Mouse (Mus musculus) forebrain, embryonic 15.5 days (tissue): ENCODE results near the gene Spats2l. TPM values are rescaled to one million over a fixed set of nuclear protein-coding genes. Genes with fewer than 3 reads are reported as not detected.

ENCODE experiments used
- ATAC-seq: fragments of 200-750 bp; cut with Nextera tagmentation; replicated peaks from 2 replicates; pipeline ENCODE4 v1.8.0; 2017; ENCODE audit warnings: mild to moderate bottlenecking, moderate TSS enrichment, moderate library complexity
- H3K27ac ChIP-seq: fragments of 300-500 bp; sonication (generic); replicated peaks from 2 replicates; pipeline ENCODE4 v1.5.1; 2015; ENCODE audit warnings: mild to moderate bottlenecking, inconsistent platforms
- H3K27me3 ChIP-seq: fragments of 300-500 bp; sonication (generic); 2 replicates; pipeline ENCODE4 v1.6.1; 2015; ENCODE audit warnings: inconsistent platforms
- H3K36me3 ChIP-seq: fragments of 300-500 bp; sonication (generic); 2 replicates; pipeline ENCODE4 v1.6.1; 2015; ENCODE audit warnings: mild to moderate bottlenecking, inconsistent platforms
- H3K4me1 ChIP-seq: fragments of 300-500 bp; sonication (generic); 2 replicates; pipeline ENCODE4 v1.6.1; 2015; ENCODE audit warnings: inconsistent platforms
- H3K4me2 ChIP-seq: fragments of 300-500 bp; sonication (generic); replicated peaks from 2 replicates; pipeline ENCODE4 v1.6.1; 2015; ENCODE audit warnings: mild to moderate bottlenecking, inconsistent platforms
- H3K4me3 ChIP-seq: fragments of 300-500 bp; sonication (generic); 2 replicates; pipeline ENCODE4 v1.5.1; 2015; ENCODE audit warnings: mild to moderate bottlenecking, inconsistent platforms
- H3K9ac ChIP-seq: fragments of 300-500 bp; sonication (generic); replicated peaks from 2 replicates; pipeline ENCODE4 v1.6.1; 2015; ENCODE audit warnings: mild to moderate bottlenecking, inconsistent platforms
- H3K9me3 ChIP-seq: fragments of 300-500 bp; sonication (generic); 2 replicates; pipeline ENCODE4 v1.6.1; 2016; ENCODE audit warnings: inconsistent platforms
- WGBS: fragments of 180-500 bp; shearing (Covaris S2); methylation state at CpG from one replicate; pipeline ENCODE4 v1.1.7; 2015; ENCODE audit warnings: mixed read lengths; 5-methylcytosine and 5-hydroxymethylcytosine counted together
- polyA plus RNA-seq: library from polyadenylated mRNA; unstranded; fragments of >200 nt; fragmentation: Nextera tagmentation; extraction: Ambion mirVana; gene quantifications from 2 replicates; pipeline ENCODE4 v1.2.1, GENCODE M21; 2015

Gene Spats2l
- polyA plus RNA-seq, 1 experiment from 2014 or later = 50.6 TPM

DNA sequence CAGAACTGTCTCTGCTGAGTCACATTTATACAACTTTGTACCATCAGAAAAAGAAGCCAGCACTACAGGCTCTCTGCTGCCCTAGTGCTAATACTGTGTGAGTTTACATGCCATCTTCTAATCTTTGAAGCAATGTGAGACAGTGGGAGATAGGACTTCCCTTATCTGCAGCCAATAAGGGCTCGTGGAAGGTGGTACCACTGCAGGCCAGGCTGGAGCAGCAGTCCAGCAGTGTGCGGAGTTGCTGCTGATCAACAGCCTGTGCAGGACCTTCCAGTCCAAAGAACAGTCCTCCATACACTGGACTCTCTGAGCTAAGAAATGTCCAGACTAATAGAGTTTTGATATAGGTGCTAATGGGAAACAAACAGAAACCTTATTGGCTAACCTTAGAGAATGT is 59.2 kb downstream of the Spats2l start:
- ATAC-seq = peak; percentile 41; the same call in 1 of the 2 replicates
- H3K27ac ChIP-seq = no peak overlapping the region
- H3K4me3 ChIP-seq = no peak overlapping the region
- no peaks in the 10 kb centered on the region for H3K4me1 ChIP-seq
- H3K27me3 ChIP-seq = no peaks in the 10 kb centered on the region
- no peaks in the 10 kb centered on the region for H3K9me3 ChIP-seq
- 90% methylated on average over 2 of the region's 2 CpGs for WGBS
- H3K36me3 ChIP-seq = no peaks in the 10 kb centered on the region
- H3K9ac ChIP-seq = no peak overlapping the region
- H3K4me2 ChIP-seq = no peak overlapping the region

DNA sequence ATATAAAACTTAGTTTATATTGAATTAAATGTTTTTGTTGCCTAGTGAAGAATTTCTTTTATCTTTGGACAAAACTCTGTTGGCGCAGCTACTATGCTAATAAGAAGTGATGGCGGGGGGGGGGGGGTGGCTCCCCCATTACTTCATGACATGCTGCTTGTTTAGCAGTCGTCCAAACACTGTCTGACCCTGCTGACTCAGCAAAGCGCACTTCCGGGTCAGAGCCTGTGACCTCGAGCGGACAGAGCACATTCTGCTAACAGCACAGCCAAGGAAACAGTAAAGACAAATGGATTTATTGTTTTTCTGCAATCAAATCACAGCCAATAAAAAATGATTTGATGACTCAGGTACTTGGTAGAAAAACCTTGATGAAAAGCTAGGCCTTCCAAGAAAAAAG is 61.2 kb downstream of the Spats2l start:
- no peak overlapping the region for H3K9ac ChIP-seq
- no peak overlapping the region for H3K4me3 ChIP-seq

DNA sequence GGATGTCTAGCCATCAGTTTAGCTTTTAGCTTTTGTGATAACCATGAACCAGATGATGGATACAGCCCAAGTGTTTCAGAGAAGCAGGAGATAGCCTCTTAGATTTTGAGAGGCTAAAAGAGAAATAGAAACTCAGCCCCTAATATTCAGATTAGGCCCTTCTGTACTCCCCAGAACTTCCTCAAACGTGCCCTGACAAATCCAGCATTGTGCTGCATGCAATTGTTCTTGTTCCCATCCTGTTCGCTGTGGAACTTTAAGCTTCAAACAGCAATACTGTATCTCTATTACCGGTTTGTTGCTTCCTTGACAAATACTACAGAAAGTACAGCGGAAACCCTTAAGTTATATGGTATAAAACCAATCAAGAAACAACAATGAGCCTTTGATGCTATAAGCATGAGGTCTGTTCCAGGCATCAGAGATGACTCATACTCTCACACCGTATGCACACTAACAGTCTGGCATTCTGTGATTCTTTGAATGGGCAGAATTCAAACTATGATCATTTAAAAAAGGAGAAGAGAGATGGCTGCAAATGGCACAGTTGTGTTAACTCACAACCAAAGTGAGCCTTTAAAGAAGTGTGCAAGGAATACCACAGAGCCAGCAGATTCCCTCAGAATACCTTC is 62.8 kb downstream of the Spats2l start:
- H3K9ac ChIP-seq = no peak overlapping the region
- no peak overlapping the region for H3K27ac ChIP-seq
- no peak for ATAC-seq
- whole genome bisulfite sequencing = 77% methylated on average over 5 of the region's 5 CpGs
- H3K4me3 ChIP-seq = no peak overlapping the region
- no peaks in the 10 kb centered on the region for H3K36me3 ChIP-seq
- H3K27me3 ChIP-seq = no peaks in the 10 kb centered on the region
- no peaks in the 10 kb centered on the region for H3K9me3 ChIP-seq
- no peak overlapping the region for H3K4me2 ChIP-seq
- H3K4me1 ChIP-seq = no peaks in the 10 kb centered on the region

More for the DNA sequence above, 61.2 kb downstream of the Spats2l start:
- H3K27ac ChIP-seq = no peak overlapping the region
- no peak for ATAC-seq
- H3K27me3 ChIP-seq = no peaks in the 10 kb centered on the region
- no peaks in the 10 kb centered on the region for H3K36me3 ChIP-seq
- no peaks in the 10 kb centered on the region for H3K9me3 ChIP-seq
- H3K4me2 ChIP-seq = no peak overlapping the region
- WGBS = 64% methylated on average over 7 of the region's 7 CpGs
- H3K4me1 ChIP-seq = no peaks in the 10 kb centered on the region

- no peak for ATAC-seq
- H3K27me3 ChIP-seq = no peaks in the 10 kb centered on the region
- WGBS = 87% methylated on average over 6 of the region's 6 CpGs
- no peaks in the 10 kb centered on the region for H3K36me3 ChIP-seq
- H3K4me3 ChIP-seq = no peak overlapping the region
- H3K9ac ChIP-seq = no peak overlapping the region
- H3K4me1 ChIP-seq = no peaks in the 10 kb centered on the region
- H3K9me3 ChIP-seq = no peaks in the 10 kb centered on the region
- H3K4me2 ChIP-seq = no peak overlapping the region
- H3K27ac ChIP-seq = no peak overlapping the region
These were observed 65.9 kb downstream of the Spats2l start for GRCm38 (mm10) chr1:57839863-57840262.

GRCm38 (mm10) chr1:57845054-57845722 is 71.2 kb downstream of the Spats2l start:
- WGBS = 90% methylated on average over 9 of the region's 9 CpGs
- H3K27me3 ChIP-seq = no peaks in the 10 kb centered on the region
- no peak overlapping the region for H3K27ac ChIP-seq
- no peaks in the 10 kb centered on the region for H3K9me3 ChIP-seq
- ATAC-seq = no peak
- no peak overlapping the region for H3K4me3 ChIP-seq
- no peak overlapping the region for H3K4me2 ChIP-seq
- H3K9ac ChIP-seq = no peak overlapping the region
- H3K36me3 ChIP-seq = no peaks in the 10 kb centered on the region
- peaks cover 18% of the 10 kb centered on the region for H3K4me1 ChIP-seq

- no peak overlapping the region for H3K4me2 ChIP-seq
- H3K9me3 ChIP-seq = no peaks in the 10 kb centered on the region
- H3K9ac ChIP-seq = no peak overlapping the region
- no peaks in the 10 kb centered on the region for H3K27me3 ChIP-seq
- no peaks in the 10 kb centered on the region for H3K36me3 ChIP-seq
- no peak overlapping the region for H3K4me3 ChIP-seq
- ATAC-seq = peak; percentile 75
- H3K27ac ChIP-seq = peak overlapping the region; percentile 46; the same call in 1 of the 2 replicates
- H3K4me1 ChIP-seq = peaks cover 21% of the 10 kb centered on the region
- WGBS = 16% methylated on average over 15 of the region's 15 CpGs
These were observed 73.1 kb downstream of the Spats2l start for GRCm38 (mm10) chr1:57846856-57847698.

GRCm38 (mm10) chr1:57849087-57849486 is 75.1 kb downstream of the Spats2l start:
- Histone ChIP-seq H3K27ac (no peak overlapping the region), H3K27me3 (no peaks in the 10 kb centered on the region), H3K4me1 (peaks cover 30% of the 10 kb centered on the region), H3K4me2 (no peak overlapping the region), H3K9ac (no peak overlapping the region), H3K9me3 (no peaks in the 10 kb centered on the region), H3K36me3 (no peaks in the 10 kb centered on the region), H3K4me3 (no peak overlapping the region)
- ATAC-seq = no peak
- 82% methylated on average over 4 of the region's 4 CpGs for WGBS

- Histone ChIP-seq H3K9me3 (no peaks in the 10 kb centered on the region), H3K27ac (no peak overlapping the region), H3K4me3 (no peak overlapping the region), H3K4me2 (no peak overlapping the region), H3K36me3 (no peaks in the 10 kb centered on the region), H3K9ac (no peak overlapping the region), H3K27me3 (no peaks in the 10 kb centered on the region), H3K4me1 (peaks cover 30% of the 10 kb centered on the region)
- 58% methylated on average over 3 of the region's 3 CpGs for WGBS
- no peak for ATAC-seq
These were observed 76.0 kb downstream of the Spats2l start for GRCm38 (mm10) chr1:57849916-57850315.

- Histone ChIP-seq H3K27ac (no peak overlapping the region), H3K9me3 (no peaks in the 10 kb centered on the region), H3K4me3 (no peak overlapping the region), H3K27me3 (no peaks in the 10 kb centered on the region), H3K9ac (no peak overlapping the region), H3K36me3 (no peaks in the 10 kb centered on the region), H3K4me2 (no peak overlapping the region), H3K4me1 (peaks cover 24% of the 10 kb centered on the region)
- no peak for ATAC-seq
- WGBS = 86% methylated on average over 6 of the region's 6 CpGs
These were observed 77.9 kb downstream of the Spats2l start for GRCm38 (mm10) chr1:57851871-57852270.

- no peak; the same call in 1 of the 2 replicates for ATAC-seq
- no peak overlapping the region for H3K27ac ChIP-seq
- no peaks in the 10 kb centered on the region for H3K27me3 ChIP-seq
- no peak overlapping the region for H3K4me2 ChIP-seq
- no peaks in the 10 kb centered on the region for H3K9me3 ChIP-seq
- peaks cover 16% of the 10 kb centered on the region for H3K4me1 ChIP-seq
- H3K9ac ChIP-seq = no peak overlapping the region
- H3K4me3 ChIP-seq = no peak overlapping the region
- 79% methylated on average over 12 of the region's 12 CpGs for WGBS
- no peaks in the 10 kb centered on the region for H3K36me3 ChIP-seq
These were observed 78.8 kb downstream of the Spats2l start for GRCm38 (mm10) chr1:57852562-57853271.

GRCm38 (mm10) chr1:57857799-57858198 is 83.8 kb downstream of the Spats2l start:
- H3K4me2 ChIP-seq = no peak overlapping the region
- H3K4me1 ChIP-seq = peaks cover 9% of the 10 kb centered on the region
- H3K9me3 ChIP-seq = no peaks in the 10 kb centered on the region
- no peak overlapping the region for H3K4me3 ChIP-seq
- H3K9ac ChIP-seq = no peak overlapping the region
- 50% methylated on average over 5 of the region's 5 CpGs for WGBS
- no peak overlapping the region for H3K27ac ChIP-seq
- H3K36me3 ChIP-seq = no peaks in the 10 kb centered on the region
- ATAC-seq = no peak
- no peaks in the 10 kb centered on the region for H3K27me3 ChIP-seq

GRCm38 (mm10) chr1:57862024-57862423 is 88.1 kb downstream of the Spats2l start:
- Histone ChIP-seq H3K4me2 (no peak overlapping the region), H3K36me3 (no peaks in the 10 kb centered on the region), H3K4me1 (peaks cover 6% of the 10 kb centered on the region), H3K4me3 (no peak overlapping the region), H3K27me3 (no peaks in the 10 kb centered on the region), H3K27ac (peak overlapping the region; percentile 69), H3K9me3 (no peaks in the 10 kb centered on the region), H3K9ac (no peak overlapping the region)
- 11% methylated on average over 4 of the region's 4 CpGs for WGBS
- peak; percentile 82 for ATAC-seq
